Mouse (Mus musculus) olfactory bulb, adult 2 months (tissue): ENCODE data around the gene Odf2.

ENCODE experiments used
- CTCF ChIP-seq: fragments of 200-500 bp; IDR thresholded peaks from 2 replicates; pipeline ENCODE4 v1.5.1; 2012; ENCODE audit warnings: low read depth, mild to moderate bottlenecking, low read length, moderate library complexity; ENCODE audit not compliant: insufficient read depth
- POLR2A ChIP-seq: fragments of 200-500 bp; IDR thresholded peaks from 2 replicates; pipeline ENCODE4 v1.6.1; 2012; ENCODE audit warnings: mild to moderate bottlenecking, low read depth, low read length, moderate library complexity; ENCODE audit not compliant: insufficient read depth

- TF ChIP-seq CTCF (no peak), POLR2A (no peak)
Measured at GRCm38 (mm10) chr2:29967768-29968167, 78.7 kb downstream of the Odf2 start.
